Mouse (Mus musculus): ENCODE results near the gene Olfr124. TPM values are rescaled to one million over a fixed set of nuclear protein-coding genes. Genes with fewer than 3 reads are reported as not detected.

Gene Olfr124
- polyA plus RNA-seq (2016; fragmentation: Nextera tagmentation; extraction: Ambion mirVana), result not detected in 2 replicates

DNA sequence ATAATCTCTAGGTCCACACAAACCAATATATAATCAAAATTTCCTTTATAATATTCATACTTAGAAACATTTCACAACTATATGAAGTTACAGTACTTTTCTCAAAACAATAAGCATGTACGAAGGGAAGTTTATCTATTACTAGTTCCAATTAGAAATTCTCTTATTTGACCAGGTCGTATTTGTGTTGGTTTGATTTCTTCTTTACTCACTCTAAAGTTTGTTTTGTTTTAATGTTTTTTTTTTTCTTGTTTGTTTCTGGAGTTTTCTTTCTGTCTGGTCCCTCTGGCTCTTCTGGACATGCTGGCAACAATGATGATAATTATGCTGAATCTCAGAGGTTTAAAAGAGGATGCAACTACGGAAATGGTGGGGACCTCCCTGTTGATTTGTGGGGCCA is at the start of gene Olfr124:
Gene Olfr124, plus strand, starts transcription at position 301 of the 400 bp plus-strand sequence.
- H3K27me3 ChIP-seq (ENCODE audit: poor library complexity, severe bottlenecking), result no peaks in the 10 kb centered on the region
- no peak within 1 kb of the TSS for H3K27ac ChIP-seq
- 92% methylated on average over 3 of the region's 3 CpGs for WGBS
- no peaks in the 10 kb centered on the region for H3K4me1 ChIP-seq
- H3K9me3 ChIP-seq, result no peaks in the 10 kb centered on the region
- DNase-seq (ENCODE audit: extremely low spot score, low spot score), result no peak
- no peaks in the 10 kb centered on the region for H3K36me3 ChIP-seq (replicated peaks)
- H3K4me3 ChIP-seq, result no peak within 1 kb of the TSS

DNA sequence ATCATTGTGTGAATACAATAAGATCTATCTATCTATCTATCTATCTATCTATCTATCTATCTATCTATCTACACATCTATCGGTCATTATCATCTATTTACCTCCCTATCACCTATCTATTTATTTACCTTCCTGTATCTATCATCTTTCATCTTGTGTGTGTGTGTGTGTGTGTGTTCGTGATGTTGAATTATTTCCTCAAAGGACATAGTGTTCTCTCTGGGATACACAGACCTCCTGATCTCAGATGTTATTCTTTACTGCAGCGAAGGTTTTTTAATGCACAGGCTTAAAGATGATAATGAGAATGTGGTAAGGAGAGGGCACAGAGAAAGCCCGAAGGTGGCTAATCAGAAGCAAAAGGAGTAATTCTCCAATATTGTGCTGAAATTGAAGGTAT is 31.4 kb upstream of the Olfr124 start, which contains the start of gene Olfr122:
Gene Olfr122, plus strand, starts transcription at position 301 of the 400 bp plus-strand sequence.
- Histone ChIP-seq H3K9me3 (peaks cover 5% of the 10 kb centered on the region; the same call in 1 of the 2 replicates), H3K36me3 (replicated peaks) (no peaks in the 10 kb centered on the region), H3K27ac (no peak within 1 kb of the TSS), H3K4me3 (no peak within 1 kb of the TSS), H3K27me3 (ENCODE audit: poor library complexity, severe bottlenecking) (no peaks in the 10 kb centered on the region), H3K4me1 (no peaks in the 10 kb centered on the region)
- no peak for DNase-seq (ENCODE audit: extremely low spot score, low spot score)
- 88% methylated on average over 4 of the region's 4 CpGs for WGBS

DNA sequence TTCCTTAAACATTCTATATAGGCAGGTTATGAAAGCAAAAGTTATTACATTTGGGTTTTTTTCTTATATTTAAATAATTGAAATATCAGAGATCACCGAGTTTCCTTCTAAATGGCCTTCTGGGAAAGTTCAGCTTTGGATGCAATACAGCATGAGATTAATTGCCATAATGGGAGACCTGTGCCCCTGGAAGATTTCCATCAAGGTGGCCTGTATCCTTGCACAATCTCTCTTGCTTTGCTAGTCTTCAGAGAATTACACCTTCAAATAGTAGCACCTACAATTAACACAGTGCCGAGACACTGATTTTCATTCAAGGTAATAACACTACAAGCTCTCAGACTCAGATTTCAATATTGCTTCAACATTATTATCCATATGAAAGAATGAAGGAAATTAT is 6.5 kb upstream of the Olfr124 start, which contains the start of gene Olfr123:
Gene Olfr123, plus strand, starts transcription at position 301 of the 400 bp plus-strand sequence.
- H3K4me1 ChIP-seq, result no peaks in the 10 kb centered on the region
- H3K27ac ChIP-seq, result no peak within 1 kb of the TSS
- H3K27me3 ChIP-seq (ENCODE audit: poor library complexity, severe bottlenecking), result no peaks in the 10 kb centered on the region
- no peak within 1 kb of the TSS for H3K4me3 ChIP-seq
- 94% methylated on average over 2 of the region's 2 CpGs for WGBS
- no peaks in the 10 kb centered on the region for H3K9me3 ChIP-seq
- H3K36me3 ChIP-seq (replicated peaks), result no peaks in the 10 kb centered on the region
- no peak for DNase-seq (ENCODE audit: extremely low spot score, low spot score)

DNA sequence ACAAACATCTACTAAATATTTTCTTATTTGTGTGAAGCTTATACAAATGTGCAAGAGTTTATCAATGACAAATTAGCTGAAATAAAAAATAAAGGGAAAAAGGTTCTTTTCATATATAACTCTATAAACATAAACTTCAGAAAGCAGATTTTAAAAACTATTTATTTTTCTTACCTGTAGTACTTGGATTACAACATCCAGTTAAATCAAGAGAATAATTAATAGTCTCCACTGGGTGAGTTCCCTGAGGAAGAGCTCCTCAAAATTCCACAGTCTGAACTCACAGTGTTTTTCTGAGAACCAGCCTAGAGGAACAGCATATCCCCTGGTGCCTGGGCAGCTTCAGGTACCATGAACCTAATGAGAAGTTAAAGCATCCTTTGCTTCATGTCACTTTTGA is 33.0 kb downstream of the Olfr124 start, which contains the start of gene Olfr125:
Gene Olfr125, plus strand, starts transcription at position 301 of the 400 bp plus-strand sequence.
- no peaks in the 10 kb centered on the region for H3K9me3 ChIP-seq
- no peaks in the 10 kb centered on the region for H3K4me1 ChIP-seq
- H3K27ac ChIP-seq, result no peak within 1 kb of the TSS
- no peak for DNase-seq (ENCODE audit: extremely low spot score, low spot score)
- no peak within 1 kb of the TSS for H3K4me3 ChIP-seq
- H3K27me3 ChIP-seq (ENCODE audit: poor library complexity, severe bottlenecking), result no peaks in the 10 kb centered on the region
- no peaks in the 10 kb centered on the region for H3K36me3 ChIP-seq (replicated peaks)

DNA sequence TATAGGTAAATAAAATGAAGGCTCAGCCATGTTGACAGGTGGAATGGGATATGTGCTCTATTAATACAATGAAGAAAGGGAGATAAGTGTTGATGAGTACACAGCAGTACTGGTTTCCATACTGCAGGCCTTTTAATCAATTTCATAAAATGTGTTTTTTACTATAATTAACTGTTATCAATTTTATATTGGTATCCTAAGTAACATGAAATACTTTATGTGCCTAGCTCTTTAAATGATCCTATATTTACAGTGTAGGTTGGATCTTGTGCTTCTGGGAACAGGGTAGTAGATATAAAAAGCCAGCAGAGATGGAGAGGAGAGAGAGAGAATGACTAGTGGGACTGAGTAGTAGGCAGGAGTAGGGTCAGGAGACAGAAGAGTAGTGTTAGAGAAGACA is 47.5 kb downstream of the Olfr124 start, which contains the start of gene Olfr126:
Gene Olfr126, plus strand, starts transcription at position 301 of the 400 bp plus-strand sequence.
- DNase-seq (ENCODE audit: extremely low spot score, low spot score), result no peak
- H3K27me3 ChIP-seq (ENCODE audit: poor library complexity, severe bottlenecking), result no peaks in the 10 kb centered on the region

More for the DNA sequence above, 47.5 kb downstream of the Olfr124 start, which contains the start of gene Olfr126:
- Histone ChIP-seq H3K4me1 (no peaks in the 10 kb centered on the region), H3K36me3 (replicated peaks) (no peaks in the 10 kb centered on the region), H3K27ac (no peak within 1 kb of the TSS), H3K9me3 (no peaks in the 10 kb centered on the region), H3K4me3 (no peak within 1 kb of the TSS)

Other genes starting within 250 kb of the Olfr124 start
- not detected in 2 replicates for gene Olfr112, start 230.4 kb upstream of the Olfr124 start, polyA plus RNA-seq (2016; fragmentation: Nextera tagmentation; extraction: Ambion mirVana)
- not detected in 2 replicates for gene Olfr113, start 222.2 kb upstream of the Olfr124 start, polyA plus RNA-seq (2016; fragmentation: Nextera tagmentation; extraction: Ambion mirVana)
- not detected in 2 replicates for gene Olfr114, start 207.1 kb upstream of the Olfr124 start, polyA plus RNA-seq (2016; fragmentation: Nextera tagmentation; extraction: Ambion mirVana)
- gene Olfr115, start 172.8 kb upstream of the Olfr124 start, polyA plus RNA-seq (2016; fragmentation: Nextera tagmentation; extraction: Ambion mirVana), result not detected in 2 replicates
- not detected in 2 replicates for gene Olfr116, start 172.7 kb upstream of the Olfr124 start, polyA plus RNA-seq (2016; fragmentation: Nextera tagmentation; extraction: Ambion mirVana)
- not detected in 2 replicates for gene Olfr117, start 136.1 kb upstream of the Olfr124 start, polyA plus RNA-seq (2016; fragmentation: Nextera tagmentation; extraction: Ambion mirVana)
- not detected in 2 replicates for gene Olfr118, start 132.9 kb upstream of the Olfr124 start, polyA plus RNA-seq (2016; fragmentation: Nextera tagmentation; extraction: Ambion mirVana)
- not detected in 2 replicates for gene Olfr119, start 103.3 kb upstream of the Olfr124 start, polyA plus RNA-seq (2016; fragmentation: Nextera tagmentation; extraction: Ambion mirVana)
- not detected in 2 replicates for gene Olfr120, start 78.1 kb upstream of the Olfr124 start, polyA plus RNA-seq (2016; fragmentation: Nextera tagmentation; extraction: Ambion mirVana)
- gene Olfr121, start 51.0 kb upstream of the Olfr124 start, polyA plus RNA-seq (2016; fragmentation: Nextera tagmentation; extraction: Ambion mirVana), result not detected in 2 replicates
- not detected in 2 replicates for gene Olfr122, start 31.3 kb upstream of the Olfr124 start, polyA plus RNA-seq (2016; fragmentation: Nextera tagmentation; extraction: Ambion mirVana)
- not detected in 2 replicates for gene Olfr123, start 6.4 kb upstream of the Olfr124 start, polyA plus RNA-seq (2016; fragmentation: Nextera tagmentation; extraction: Ambion mirVana)
- gene Olfr125, start 33.1 kb downstream of the Olfr124 start, polyA plus RNA-seq (2016; fragmentation: Nextera tagmentation; extraction: Ambion mirVana), result not detected in 2 replicates
- gene Olfr126, start 47.6 kb downstream of the Olfr124 start, polyA plus RNA-seq (2016; fragmentation: Nextera tagmentation; extraction: Ambion mirVana), result not detected in 2 replicates
- gene Olfr127, start 100.5 kb downstream of the Olfr124 start, polyA plus RNA-seq (2016; fragmentation: Nextera tagmentation; extraction: Ambion mirVana), result not detected in 2 replicates
- not detected in 2 replicates for gene Olfr128, start 120.7 kb downstream of the Olfr124 start, polyA plus RNA-seq (2016; fragmentation: Nextera tagmentation; extraction: Ambion mirVana)
- not detected in 2 replicates for gene Olfr761, start 153.2 kb downstream of the Olfr124 start, polyA plus RNA-seq (2016; fragmentation: Nextera tagmentation; extraction: Ambion mirVana)